ENCODE assay signal across 11 mouse cellular contexts in the genomic region with DNA sequence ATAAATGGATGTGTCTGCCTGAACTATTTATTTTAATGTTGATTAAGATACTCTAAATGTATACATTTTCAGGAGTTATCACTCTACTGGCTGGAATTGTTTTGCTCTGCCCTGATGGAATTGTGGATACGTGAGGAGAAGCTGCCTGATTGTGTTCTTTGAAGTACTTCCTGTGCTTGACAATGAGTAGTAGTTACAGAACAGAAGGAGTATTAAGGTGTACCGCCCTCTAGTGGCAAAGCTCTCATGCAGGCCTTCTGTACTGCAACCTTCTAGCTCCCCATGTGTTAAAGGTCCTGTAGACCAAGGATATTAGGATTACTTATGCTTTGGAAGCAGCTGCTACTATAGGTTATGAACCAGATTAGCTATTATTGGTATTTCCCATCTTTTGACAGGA.
A peak's percentile ranks its signal among the peaks of the same experiment; 100 is the strongest.
DNase-seq lines count a peak whose midpoint lies in the region; ATAC-seq and TF ChIP-seq lines count a peak whose summit lies in the region.
"Had no signal": no experiment of that assay in that cellular context is flagged by ENCODE, and none has a peak within 500 bp of the region (broad histone marks: within the 10 kb centered on the region; RNA-seq: fewer than 3 reads in every experiment).

No protein-coding gene starts in this region.

- DNase-seq in hindbrain, embryonic 14.5 days (ENCODE audit: low spot score), result peak; percentile 39
- DNase-seq in hindbrain, embryonic 10.5 days (ENCODE audit: low spot score), result no peak
- DNase-seq in 3134 (ENCODE audit: extremely low read depth, insufficient read length, low spot score) (peak; percentile 44), ES-E14 (ENCODE audit: low read depth, low spot score) (peak; percentile 43)
- peak; percentile 59 to 69 for DNase-seq in cerebellum, postnatal 14 days
- peak; percentile 6 for DNase-seq in large intestine, adult 2 months (ENCODE audit: low read depth, low spot score)
- DNase-seq in thymus, postnatal 14 days, result peak; percentile 62
- no peak for DNase-seq in lung, adult 18-20 months
- DNase-seq: liver, embryonic 13.5 days had no signal

- ATAC-seq in hindbrain, embryonic 14.5 days (ENCODE audit: low FRiP score), result no peak

- no peak overlapping the region for H3K4me2 ChIP-seq in hindbrain, embryonic 14.5 days (replicated peaks)
- H3K4me2 ChIP-seq: embryonic facial prominence, embryonic 12.5 days; liver, embryonic 13.5 days; stomach, embryonic 15.5 days had no signal

- in situ Hi-C loops in ES-E14 (cut with MboI; ENCODE audit: low sequenced_read_pairs in 2 of 2, unreplicated experiment in 2 of 2), result no loop called here

- H3K27me3 ChIP-seq in hindbrain, embryonic 14.5 days (ENCODE audit: control insufficient read depth, insufficient read depth, low read length), result no peaks in the 10 kb centered on the region
- no peaks in the 10 kb centered on the region for H3K27me3 ChIP-seq in hindbrain, embryonic 10.5 days (ENCODE audit: insufficient read depth, poor library complexity, severe bottlenecking)
- H3K27me3 ChIP-seq: embryonic facial prominence, embryonic 12.5 days; liver, embryonic 13.5 days; stomach, embryonic 15.5 days had no signal

- H3K9me3 ChIP-seq in hindbrain, embryonic 14.5 days (ENCODE audit: control insufficient read depth, low read length), result no peaks in the 10 kb centered on the region
- no peaks in the 10 kb centered on the region for H3K9me3 ChIP-seq in hindbrain, embryonic 10.5 days
- H3K9me3 ChIP-seq in ES-E14 (ENCODE audit: control insufficient read depth, insufficient read depth, low read depth, low read length), result no peaks in the 10 kb centered on the region
- H3K9me3 ChIP-seq: embryonic facial prominence, embryonic 12.5 days; liver, embryonic 13.5 days; stomach, embryonic 15.5 days had no signal

- no peak overlapping the region for H3K27ac ChIP-seq in hindbrain, embryonic 14.5 days
- no peak overlapping the region for H3K27ac ChIP-seq in hindbrain, embryonic 10.5 days
- H3K27ac ChIP-seq in ES-E14 (ENCODE audit: insufficient read depth, low read depth, low read length, poor library complexity, severe bottlenecking), result no peak overlapping the region
- H3K27ac ChIP-seq: embryonic facial prominence, embryonic 12.5 days; liver, embryonic 13.5 days; stomach, embryonic 15.5 days had no signal

- no peaks in the 10 kb centered on the region for H3K4me1 ChIP-seq in hindbrain, embryonic 14.5 days (replicated peaks; ENCODE audit: control insufficient read depth, insufficient read depth, low read length)
- no peaks in the 10 kb centered on the region for H3K4me1 ChIP-seq in hindbrain, embryonic 10.5 days (replicated peaks)
- H3K4me1 ChIP-seq in ES-E14 (ENCODE audit: control insufficient read depth in 2 of 2, insufficient read depth in 2 of 2, low read length in 2 of 2, poor library complexity in 1 of 2), result no peaks in the 10 kb centered on the region
- H3K4me1 ChIP-seq: embryonic facial prominence, embryonic 12.5 days; liver, embryonic 13.5 days; stomach, embryonic 15.5 days had no signal

- no peaks in the 10 kb centered on the region for H3K36me3 ChIP-seq in hindbrain, embryonic 14.5 days (replicated peaks; ENCODE audit: control insufficient read depth, insufficient read depth)
- no peaks in the 10 kb centered on the region for H3K36me3 ChIP-seq in hindbrain, embryonic 10.5 days
- H3K36me3 ChIP-seq in ES-E14 (ENCODE audit: control insufficient read depth, insufficient read depth, low read length, poor library complexity, severe bottlenecking), result no peaks in the 10 kb centered on the region
- H3K36me3 ChIP-seq: embryonic facial prominence, embryonic 12.5 days; liver, embryonic 13.5 days; stomach, embryonic 15.5 days had no signal

- H3K4me3 ChIP-seq in hindbrain, embryonic 14.5 days (replicated peaks; ENCODE audit: low read length), result no peak overlapping the region
- H3K4me3 ChIP-seq in hindbrain, embryonic 10.5 days, result no peak overlapping the region
- no peak overlapping the region for H3K4me3 ChIP-seq in ES-E14 (ENCODE audit: insufficient read depth in 1 of 2, low read depth in 1 of 2, low read length in 2 of 2, poor library complexity in 1 of 2, severe bottlenecking in 1 of 2)
- H3K4me3 ChIP-seq: embryonic facial prominence, embryonic 12.5 days; liver, embryonic 13.5 days; stomach, embryonic 15.5 days had no signal

- no peak overlapping the region for H3K9ac ChIP-seq in hindbrain, embryonic 14.5 days
- H3K9ac ChIP-seq in ES-E14 (ENCODE audit: insufficient read depth, low read depth, low read length, poor library complexity, severe bottlenecking), result no peak overlapping the region
- H3K9ac ChIP-seq: embryonic facial prominence, embryonic 12.5 days; liver, embryonic 13.5 days; stomach, embryonic 15.5 days had no signal

- WGBS in hindbrain, embryonic 14.5 days, result 25% methylated on average over 2 of the region's 2 CpGs
- WGBS in hindbrain, embryonic 10.5 days, result 32% methylated on average over 2 of the region's 2 CpGs
- WGBS in large intestine, adult 2 months, result 31% methylated on average over 2 of the region's 2 CpGs

TF ChIP-seq in ES-E14, 5 proteins besides CTCF, POLR2A, EP300 and RAD21:
- TF ChIP-seq ZC3H11A (IDR thresholded peaks at IDR 0.05; ENCODE audit: borderline replicate concordance, low read depth, low read length) (peak; percentile 74), HCFC1 (IDR thresholded peaks at IDR 0.05; ENCODE audit: borderline replicate concordance, insufficient read depth, low read length) (no peak)

Comparison
In these comparisons a context has a peak if more than half of its experiments do, and no peak if none do; other contexts are left out.
1. DNase-seq: peak in hindbrain, embryonic 14.5 days (single experiment), 3134 (single experiment), ES-E14 (single experiment), cerebellum, postnatal 14 days (2 of 2), large intestine, adult 2 months (single experiment) and thymus, postnatal 14 days (single experiment); none in hindbrain, embryonic 10.5 days (single experiment) and lung, adult 18-20 months (0 of 2).